Mouse (Mus musculus) testis, adult 2 months (tissue): ENCODE results near the gene Tmem222. TPM values are rescaled to one million over a fixed set of nuclear protein-coding genes. Genes with fewer than 3 reads are reported as not detected.
A peak's percentile ranks its signal among the peaks of the same experiment; 100 is the strongest.

Experiments used
- H3K27ac ChIP-seq: fragments of 200-500 bp; 2 replicates; pipeline ENCODE4 v1.5.1; 2012; ENCODE audit warnings: low read depth, low read length; ENCODE audit not compliant: control insufficient read depth, insufficient read depth
- H3K27me3 ChIP-seq: fragments of 200-500 bp; 2 replicates; pipeline ENCODE4 v1.6.1; 2012; ENCODE audit warnings: mild to moderate bottlenecking, low read length, moderate library complexity; ENCODE audit not compliant: control insufficient read depth, insufficient read depth
- H3K36me3 ChIP-seq: fragments of 200-500 bp; 2 replicates; pipeline ENCODE4 v1.6.1; 2012; ENCODE audit warnings: mild to moderate bottlenecking, low read length; ENCODE audit not compliant: control insufficient read depth, insufficient read depth
- H3K4me1 ChIP-seq: fragments of 200-500 bp; 2 replicates; pipeline ENCODE4 v1.6.1; 2012; ENCODE audit warnings: low read length; ENCODE audit not compliant: control insufficient read depth, insufficient read depth
- H3K4me3 ChIP-seq: fragments of 200-500 bp; 2 replicates; pipeline ENCODE4 v1.5.1; 2012; ENCODE audit warnings: low read depth, mild to moderate bottlenecking, low read length, moderate library complexity, mixed read lengths; ENCODE audit not compliant: control insufficient read depth
- CTCF ChIP-seq: fragments of 200-500 bp; IDR thresholded peaks from 2 replicates; pipeline ENCODE4 v1.5.1; 2012; ENCODE audit warnings: low read depth, mild to moderate bottlenecking, inconsistent platforms, low read length, moderate library complexity; ENCODE audit not compliant: control insufficient read depth, insufficient read depth, insufficient replicate concordance
- POLR2A ChIP-seq: fragments of 200-500 bp; IDR thresholded peaks from 2 replicates; pipeline ENCODE4 v1.6.1; 2012; ENCODE audit warnings: low read depth, mild to moderate bottlenecking, inconsistent platforms, low read length, moderate library complexity; ENCODE audit not compliant: control insufficient read depth
- polyA plus RNA-seq: library from polyadenylated mRNA; depleted of rRNA; stranded (reverse); fragments of >200 nt; gene quantifications from 2 replicates; pipeline ENCODE4 v1.2.3, GENCODE M21; 2012

The Tmem222 gene
- polyA plus RNA-seq, 1 experiment, result 48.5 TPM

GRCm38 (mm10) chr4:133253412-133253811 lies 24.2 kb downstream of the Tmem222 start:
- TF ChIP-seq POLR2A, result no peak
- TF ChIP-seq CTCF, result no peak
- H3K4me3 ChIP-seq, result no peak overlapping the region
- H3K27me3 ChIP-seq, result no peaks in the 10 kb centered on the region
- H3K36me3 ChIP-seq, result no peaks in the 10 kb centered on the region
- no peak overlapping the region for H3K27ac ChIP-seq
- peaks cover 22% of the 10 kb centered on the region for H3K4me1 ChIP-seq

DNA sequence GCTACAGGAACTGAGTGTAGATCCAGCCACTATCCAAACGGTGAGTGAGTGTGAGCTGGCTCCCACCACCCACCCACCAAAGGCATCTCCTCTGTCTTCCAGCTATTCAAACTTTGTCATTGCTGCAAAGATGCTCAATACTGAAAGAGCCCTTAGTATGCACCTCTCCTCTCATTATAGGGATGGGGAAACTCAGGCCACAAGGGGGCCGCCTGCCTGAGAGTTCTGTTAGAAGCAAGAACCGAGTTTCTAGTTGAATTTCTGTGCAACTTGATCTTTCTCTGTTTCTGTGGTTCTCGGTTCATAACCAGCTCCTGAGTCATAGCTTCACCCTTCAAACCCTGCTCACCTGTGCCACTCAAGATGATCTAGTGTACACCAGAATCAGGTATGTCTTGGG lies 25.5 kb downstream of the Tmem222 start:
- Histone ChIP-seq H3K4me1 (peaks cover 22% of the 10 kb centered on the region), H3K36me3 (no peaks in the 10 kb centered on the region), H3K27ac (no peak overlapping the region), H3K27me3 (no peaks in the 10 kb centered on the region), H3K4me3 (no peak overlapping the region)
- TF ChIP-seq CTCF (no peak), POLR2A (no peak)

GRCm38 (mm10) chr4:133251214-133251613 lies 26.4 kb downstream of the Tmem222 start:
- Histone ChIP-seq H3K4me3 (peak overlapping the region; percentile 54), H3K27me3 (no peaks in the 10 kb centered on the region), H3K36me3 (no peaks in the 10 kb centered on the region), H3K27ac (no peak overlapping the region), H3K4me1 (peaks cover 20% of the 10 kb centered on the region)
- TF ChIP-seq CTCF (no peak), POLR2A (no peak)

DNA sequence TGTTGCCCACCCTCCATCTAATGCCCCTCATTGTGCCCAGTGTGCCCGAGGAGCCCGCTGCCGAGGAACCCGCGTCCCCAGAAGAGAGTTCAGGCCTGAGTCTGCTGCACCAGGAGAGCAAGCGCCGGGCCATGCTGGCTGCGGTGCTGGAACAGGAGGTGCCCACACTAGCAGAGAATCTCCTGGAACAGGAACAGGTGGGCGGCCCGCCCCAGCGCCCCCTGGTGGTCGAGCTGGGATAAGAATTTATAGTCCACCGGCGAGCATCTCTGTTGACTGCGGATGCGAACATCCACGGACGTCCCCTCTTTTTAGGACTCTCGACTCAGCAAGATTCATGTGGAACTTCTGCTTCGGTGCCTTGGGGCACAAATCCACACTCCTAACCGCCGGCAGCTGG lies 27.0 kb downstream of the Tmem222 start:
- TF ChIP-seq CTCF, result peak; percentile 84
- TF ChIP-seq POLR2A, result no peak
- Histone ChIP-seq H3K36me3 (no peaks in the 10 kb centered on the region), H3K27me3 (no peaks in the 10 kb centered on the region), H3K4me3 (peak overlapping the region; percentile 54), H3K27ac (no peak overlapping the region), H3K4me1 (peaks cover 20% of the 10 kb centered on the region)

GRCm38 (mm10) chr4:133247806-133248449 lies 29.7 kb downstream of the Tmem222 start:
- no peaks in the 10 kb centered on the region for H3K36me3 ChIP-seq
- TF ChIP-seq POLR2A (no peak), CTCF (no peak)
- no peak overlapping the region for H3K4me3 ChIP-seq
- peaks cover 20% of the 10 kb centered on the region for H3K4me1 ChIP-seq
- no peaks in the 10 kb centered on the region for H3K27me3 ChIP-seq
- H3K27ac ChIP-seq, result no peak overlapping the region

DNA sequence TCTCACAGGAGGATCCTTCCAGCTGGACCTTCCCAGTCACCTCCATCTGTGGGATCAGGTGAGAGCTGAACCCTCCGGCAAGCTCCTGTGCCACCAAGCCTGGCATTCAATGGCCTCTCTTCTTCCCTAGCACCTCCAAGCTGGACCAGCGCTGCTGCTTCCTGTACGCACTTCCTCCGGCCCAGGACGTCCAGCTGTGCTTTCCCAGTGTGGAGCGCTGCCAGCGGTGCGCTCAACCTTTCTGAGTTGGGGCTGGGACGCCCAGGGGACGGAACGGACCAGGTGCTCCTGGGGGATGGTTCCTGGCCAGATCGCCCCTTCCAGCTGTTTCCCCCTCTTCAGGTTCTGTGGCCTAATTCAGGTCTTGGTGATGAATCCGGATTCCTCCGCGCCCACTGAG lies 30.5 kb downstream of the Tmem222 start:
- TF ChIP-seq CTCF (no peak), POLR2A (no peak)
- Histone ChIP-seq H3K27ac (no peak overlapping the region), H3K4me1 (peaks cover 22% of the 10 kb centered on the region), H3K27me3 (no peaks in the 10 kb centered on the region), H3K36me3 (no peaks in the 10 kb centered on the region), H3K4me3 (no peak overlapping the region)

DNA sequence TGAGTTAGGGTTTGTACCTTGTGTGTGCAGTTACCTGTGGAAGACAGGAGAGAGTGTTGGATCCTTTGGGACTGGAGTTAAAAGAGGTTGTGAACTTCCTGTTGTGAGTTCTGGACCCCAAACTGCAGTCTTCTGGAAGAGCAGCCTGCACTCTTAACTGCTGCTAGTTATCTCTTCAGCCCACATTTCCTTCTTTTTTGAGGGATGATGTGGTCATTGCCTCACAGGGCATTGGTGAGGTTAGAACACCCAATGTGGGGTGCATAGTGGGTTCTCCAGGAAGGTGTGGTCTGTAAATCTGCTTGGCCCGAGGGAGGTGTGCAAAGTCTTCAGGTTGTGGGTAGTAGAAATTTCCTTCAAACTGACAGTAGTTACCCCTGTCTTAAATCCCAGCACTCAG lies 33.3 kb downstream of the Tmem222 start:
- Histone ChIP-seq H3K4me3 (no peak overlapping the region), H3K27ac (no peak overlapping the region), H3K27me3 (no peaks in the 10 kb centered on the region), H3K4me1 (peaks cover 11% of the 10 kb centered on the region), H3K36me3 (no peaks in the 10 kb centered on the region)
- TF ChIP-seq POLR2A (no peak), CTCF (no peak)

- Histone ChIP-seq H3K36me3 (no peaks in the 10 kb centered on the region), H3K27ac (no peak overlapping the region), H3K4me3 (no peak overlapping the region), H3K27me3 (no peaks in the 10 kb centered on the region), H3K4me1 (peaks cover 11% of the 10 kb centered on the region)
- TF ChIP-seq POLR2A (no peak), CTCF (no peak)
Observed at GRCm38 (mm10) chr4:133243538-133243937, 34.1 kb downstream of the Tmem222 start.
